Mouse (Mus musculus) stomach, embryonic 16.5 days (tissue): ENCODE measurements around the gene Prr19. TPM values are rescaled to one million over a fixed set of nuclear protein-coding genes. Genes with fewer than 3 reads are reported as not detected.

Source experiments
- ATAC-seq: fragments of 200-750 bp; cut with Nextera tagmentation; 2 replicates; pipeline ENCODE4 v1.8.0; 2017; ENCODE audit warnings: moderate number of reproducible peaks, moderate TSS enrichment; ENCODE audit not compliant: insufficient read depth, low FRiP score
- H3K27ac ChIP-seq: fragments of 300-500 bp; sonication (generic); 2 replicates; pipeline ENCODE4 v1.5.1; 2014; ENCODE audit warnings: low read length
- H3K27me3 ChIP-seq: fragments of 300-500 bp; sonication (generic); 2 replicates; pipeline ENCODE4 v1.6.1; 2014; ENCODE audit warnings: low read length, control low read depth, mixed read lengths; ENCODE audit not compliant: control insufficient read depth, insufficient read depth
- H3K36me3 ChIP-seq: fragments of 300-500 bp; sonication (generic); 2 replicates; pipeline ENCODE4 v1.6.1; 2014; ENCODE audit warnings: low read length; ENCODE audit not compliant: control insufficient read depth, insufficient read depth
- H3K4me1 ChIP-seq: fragments of 300-500 bp; sonication (generic); 2 replicates; pipeline ENCODE4 v1.6.1; 2014; ENCODE audit warnings: low read length, control low read depth, mixed read lengths; ENCODE audit not compliant: control insufficient read depth, insufficient read depth
- H3K4me2 ChIP-seq: fragments of 300-500 bp; sonication (generic); 2 replicates; pipeline ENCODE4 v1.6.1; 2014; ENCODE audit warnings: low read depth, low read length, mixed read lengths
- H3K4me3 ChIP-seq: fragments of 300-500 bp; sonication (generic); replicated peaks from 2 replicates; pipeline ENCODE4 v1.5.1; 2014; ENCODE audit warnings: mild to moderate bottlenecking, low read length
- H3K9ac ChIP-seq: fragments of 300-500 bp; sonication (generic); 2 replicates; pipeline ENCODE4 v1.6.1; 2014; ENCODE audit warnings: low read length
- H3K9me3 ChIP-seq: fragments of 300-500 bp; sonication (generic); replicated peaks from 2 replicates; pipeline ENCODE4 v1.6.1; 2016; ENCODE audit warnings: low read length, control low read depth; ENCODE audit not compliant: control insufficient read depth
- WGBS: fragments of 180-500 bp; shearing (Covaris S2); extraction: QIAGEN DNeasy Blood & Tissue Kit; methylation state at CpG from one replicate; pipeline ENCODE4 v1.1.7; 2014; 5-methylcytosine and 5-hydroxymethylcytosine counted together
- polyA plus RNA-seq: library from polyadenylated mRNA; unstranded; fragments of >200 nt; fragmentation: Nextera tagmentation; extraction: Ambion mirVana; gene quantifications from 2 replicates; pipeline ENCODE4 v1.2.1, GENCODE M21; 2015

The Prr19 gene
- polyA plus RNA-seq, 1 experiment from 2014 or later, result 0.57 TPM

GRCm38 (mm10) chr7:25281166-25281733 lies 20.0 kb upstream of the Prr19 start:
- peak; percentile 2 for ATAC-seq
- Histone ChIP-seq H3K36me3 (peaks cover 7% of the 10 kb centered on the region), H3K4me2 (peak overlapping the region; percentile 83), H3K9ac (peak overlapping the region; percentile 89), H3K4me1 (peaks cover 54% of the 10 kb centered on the region), H3K9me3 (no peaks in the 10 kb centered on the region), H3K27me3 (no peaks in the 10 kb centered on the region), H3K27ac (peak overlapping the region; percentile 100), H3K4me3 (peak overlapping the region; percentile 65)
- 11% methylated on average over 12 of the region's 12 CpGs for WGBS

- peaks cover 53% of the 10 kb centered on the region for H3K4me1 ChIP-seq
- peak; percentile 78 for ATAC-seq
- under 1% methylated on average over 95 of the region's 108 CpGs for WGBS
- peak overlapping the region; percentile 89 for H3K9ac ChIP-seq
- peak overlapping the region; percentile 100 for H3K27ac ChIP-seq
- H3K4me2 ChIP-seq, result peak overlapping the region; percentile 83
- H3K27me3 ChIP-seq, result no peaks in the 10 kb centered on the region
- H3K4me3 ChIP-seq, result peak overlapping the region; percentile 65
- peaks cover 10% of the 10 kb centered on the region for H3K36me3 ChIP-seq
- no peaks in the 10 kb centered on the region for H3K9me3 ChIP-seq
These were observed 19.2 kb upstream of the Prr19 start for GRCm38 (mm10) chr7:25281734-25282601.

GRCm38 (mm10) chr7:25282731-25283211 lies 18.4 kb upstream of the Prr19 start:
- Histone ChIP-seq H3K4me1 (peaks cover 46% of the 10 kb centered on the region), H3K4me2 (peak overlapping the region; percentile 83), H3K27ac (peak overlapping the region; percentile 100), H3K9ac (peak overlapping the region; percentile 88), H3K9me3 (no peaks in the 10 kb centered on the region), H3K27me3 (no peaks in the 10 kb centered on the region), H3K36me3 (peaks cover 17% of the 10 kb centered on the region), H3K4me3 (peak overlapping the region; percentile 65)
- under 1% methylated on average over 34 of the region's 36 CpGs for WGBS
- ATAC-seq, result no peak

GRCm38 (mm10) chr7:25283637-25284036 lies 17.6 kb upstream of the Prr19 start:
- H3K36me3 ChIP-seq, result peaks cover 25% of the 10 kb centered on the region
- H3K27ac ChIP-seq, result peak overlapping the region; percentile 100
- peak overlapping the region; percentile 65 for H3K4me3 ChIP-seq
- no peaks in the 10 kb centered on the region for H3K9me3 ChIP-seq
- H3K4me2 ChIP-seq, result peak overlapping the region; percentile 83
- peak overlapping the region; percentile 88 for H3K9ac ChIP-seq
- no peaks in the 10 kb centered on the region for H3K27me3 ChIP-seq
- ATAC-seq, result no peak
- H3K4me1 ChIP-seq, result peaks cover 43% of the 10 kb centered on the region
- WGBS, result 7% methylated on average over 5 of the region's 5 CpGs

- ATAC-seq, result no peak
- Histone ChIP-seq H3K36me3 (peaks cover 31% of the 10 kb centered on the region), H3K9ac (peak overlapping the region; percentile 88), H3K27me3 (no peaks in the 10 kb centered on the region), H3K4me1 (peaks cover 43% of the 10 kb centered on the region), H3K4me3 (peak overlapping the region; percentile 65), H3K27ac (peak overlapping the region; percentile 100), H3K4me2 (peak overlapping the region; percentile 83), H3K9me3 (no peaks in the 10 kb centered on the region)
- 53% methylated on average over 2 of the region's 2 CpGs for WGBS
These were observed 17.0 kb upstream of the Prr19 start for GRCm38 (mm10) chr7:25284171-25284570.

GRCm38 (mm10) chr7:25284766-25285165 lies 16.4 kb upstream of the Prr19 start:
- peak overlapping the region; percentile 88; the same call in 1 of the 2 replicates for H3K9ac ChIP-seq
- no peaks in the 10 kb centered on the region for H3K9me3 ChIP-seq
- H3K27me3 ChIP-seq, result no peaks in the 10 kb centered on the region
- H3K4me1 ChIP-seq, result peaks cover 40% of the 10 kb centered on the region
- 64% methylated on average over 5 of the region's 5 CpGs for WGBS
- H3K27ac ChIP-seq, result no peak overlapping the region
- no peak overlapping the region for H3K4me3 ChIP-seq
- peak overlapping the region; percentile 83 for H3K4me2 ChIP-seq
- ATAC-seq, result no peak
- H3K36me3 ChIP-seq, result peaks cover 37% of the 10 kb centered on the region

- no peak overlapping the region for H3K4me3 ChIP-seq
- ATAC-seq, result no peak
- H3K27me3 ChIP-seq, result no peaks in the 10 kb centered on the region
- no peak overlapping the region for H3K9ac ChIP-seq
- WGBS, result 90% methylated on average over 20 of the region's 20 CpGs
- no peak overlapping the region for H3K4me2 ChIP-seq
- H3K4me1 ChIP-seq, result peaks cover 35% of the 10 kb centered on the region
- peaks cover 45% of the 10 kb centered on the region for H3K36me3 ChIP-seq
- H3K9me3 ChIP-seq, result no peaks in the 10 kb centered on the region
- H3K27ac ChIP-seq, result no peak overlapping the region
These were observed 15.5 kb upstream of the Prr19 start for GRCm38 (mm10) chr7:25285511-25286238.

- Histone ChIP-seq H3K9me3 (no peaks in the 10 kb centered on the region), H3K27ac (no peak overlapping the region), H3K4me2 (no peak overlapping the region), H3K36me3 (peaks cover 50% of the 10 kb centered on the region), H3K27me3 (no peaks in the 10 kb centered on the region), H3K4me1 (peaks cover 34% of the 10 kb centered on the region), H3K9ac (no peak overlapping the region), H3K4me3 (no peak overlapping the region)
- WGBS, result 78% methylated on average over 8 of the region's 8 CpGs
- no peak for ATAC-seq
These were observed 14.2 kb upstream of the Prr19 start for GRCm38 (mm10) chr7:25286989-25287388.
